Mouse (Mus musculus) thymus, postnatal 4 days (tissue): ENCODE measurements at regions not wholly inside any gene's neighbourhood (a gene's known extent, or its start where the extent isn't known, plus 50 kb on each side); places are given as distances from the start of the nearest gene placed in this dataset.

Source experiments
- DNase-seq: peaks from one replicate; pipeline ENCODE4 v3.0.0; 2021

DNA sequence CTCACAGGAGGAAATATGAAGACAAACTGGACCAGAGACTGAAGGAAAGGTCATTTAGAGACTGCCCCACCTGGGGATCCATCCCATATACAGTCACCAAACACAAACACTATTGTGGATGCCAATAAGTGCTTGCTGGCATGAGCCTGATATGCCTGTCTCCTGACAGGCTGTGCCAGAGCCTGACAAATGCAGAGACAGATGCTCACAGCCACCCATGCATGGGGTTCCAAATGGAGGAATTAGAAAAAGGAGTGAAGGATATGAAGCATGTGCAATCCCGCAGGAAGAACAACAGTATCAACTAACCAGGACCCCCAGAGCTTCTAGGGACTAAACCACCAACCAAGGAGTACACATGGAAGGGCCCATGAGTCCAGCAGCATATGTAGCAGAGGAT lies 505.9 kb downstream of the Gm6685 start:
- no peak for DNase-seq

DNA sequence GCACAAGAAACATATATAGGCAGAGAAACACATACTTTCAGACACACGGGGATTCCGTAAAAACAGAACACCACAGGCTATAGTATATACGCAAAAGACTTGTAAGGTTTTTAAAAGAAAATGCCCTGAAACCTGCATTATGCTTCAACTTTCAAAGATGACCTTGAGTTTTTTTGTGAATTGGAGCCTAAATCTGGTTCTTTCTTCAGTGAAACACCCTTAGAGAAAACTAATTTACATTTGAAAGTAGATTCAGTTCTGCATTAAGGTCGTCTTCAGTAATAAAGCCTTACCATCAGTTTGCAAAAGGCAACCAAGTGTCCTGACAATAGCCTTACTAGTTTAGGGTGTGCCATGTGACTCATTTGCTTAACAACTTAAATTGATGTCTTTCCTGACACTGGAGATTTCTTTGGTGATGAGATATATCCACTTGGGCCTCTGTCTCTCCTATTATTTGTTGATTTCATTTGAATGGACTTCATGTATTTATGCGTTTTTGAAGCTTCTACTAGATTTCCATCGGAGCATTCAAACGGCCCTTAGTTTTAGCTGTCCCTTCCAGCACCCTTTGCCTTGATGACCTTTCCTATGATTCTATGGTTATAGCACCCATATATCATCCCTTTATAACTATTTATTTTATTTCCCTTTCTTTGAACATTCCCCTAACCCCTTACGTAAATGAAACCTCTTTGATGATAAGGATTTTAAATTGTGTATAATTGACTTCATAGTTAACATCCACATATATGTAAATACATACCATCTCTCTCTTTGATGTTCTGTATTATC lies 539.6 kb downstream of the Gm6685 start:
- DNase-seq = no peak

DNA sequence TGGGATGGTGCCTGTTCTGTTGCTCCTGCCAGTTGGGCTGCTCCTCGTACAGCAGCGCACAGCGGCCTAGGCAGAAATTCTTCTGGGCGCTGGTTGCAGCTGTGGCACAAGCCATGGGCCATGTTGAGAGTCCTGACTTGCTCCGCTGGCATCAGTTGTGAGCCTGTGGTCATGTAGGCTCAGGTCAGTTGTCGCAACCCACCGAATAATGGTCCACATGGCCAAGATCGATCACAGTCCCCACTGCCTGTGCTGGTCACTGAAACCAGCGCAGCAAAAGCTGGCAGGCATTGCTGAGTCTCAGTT lies 585.8 kb downstream of the Gm6685 start:
- DNase-seq = no peak

DNA sequence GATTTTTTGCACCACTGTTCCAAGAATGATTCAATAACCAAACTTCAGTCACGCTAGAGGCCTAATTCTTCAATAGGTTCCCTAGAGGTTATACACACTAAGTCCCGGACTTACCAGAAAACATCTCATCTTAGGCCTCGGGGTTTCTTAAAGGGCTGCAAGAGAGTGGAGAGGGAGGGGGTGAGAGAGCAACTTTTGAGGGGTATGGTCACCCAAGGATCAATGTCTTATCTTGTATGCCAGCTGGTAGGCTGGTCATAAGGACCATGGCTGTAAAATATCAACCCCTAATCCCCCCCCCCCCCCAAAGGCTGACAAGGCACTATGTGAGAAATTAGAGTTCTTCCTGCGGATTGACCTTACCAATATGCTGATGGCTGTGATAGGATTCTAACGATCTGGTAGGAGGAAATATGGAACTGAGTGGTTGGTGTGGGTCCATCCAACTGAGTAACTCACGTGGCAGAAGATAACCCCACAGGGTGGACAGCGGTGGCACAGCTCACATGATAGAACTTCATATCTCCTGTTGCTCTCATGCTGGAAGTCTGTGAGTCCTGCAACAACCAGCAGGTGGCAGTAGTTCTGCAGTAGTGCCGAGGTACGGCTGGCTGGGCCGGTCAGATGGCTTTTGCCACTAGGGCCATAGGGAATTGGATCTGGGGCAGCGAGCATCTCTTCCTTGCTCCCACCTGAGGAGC lies 586.3 kb downstream of the Gm6685 start:
- peak; percentile 25 for DNase-seq

DNA sequence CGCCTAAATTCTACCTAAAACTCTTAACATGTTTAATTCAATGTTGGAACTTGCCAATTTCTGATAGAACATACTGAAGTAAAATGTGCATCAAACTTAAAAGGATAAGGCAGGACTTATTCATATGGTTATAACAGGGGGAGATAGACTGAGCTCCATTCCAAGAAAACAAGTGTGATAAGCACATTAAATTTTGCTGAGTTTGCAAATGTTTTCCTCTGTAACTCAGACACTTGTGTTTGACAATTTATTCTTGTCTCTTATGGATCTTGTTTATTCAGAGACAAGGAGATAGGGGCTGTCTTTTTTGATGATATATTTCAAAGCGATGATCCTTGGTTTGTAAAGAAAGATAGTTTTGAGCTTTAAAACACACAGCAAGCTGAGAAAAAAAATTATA lies 613.6 kb downstream of the Gm6685 start:
- DNase-seq = no peak

DNA sequence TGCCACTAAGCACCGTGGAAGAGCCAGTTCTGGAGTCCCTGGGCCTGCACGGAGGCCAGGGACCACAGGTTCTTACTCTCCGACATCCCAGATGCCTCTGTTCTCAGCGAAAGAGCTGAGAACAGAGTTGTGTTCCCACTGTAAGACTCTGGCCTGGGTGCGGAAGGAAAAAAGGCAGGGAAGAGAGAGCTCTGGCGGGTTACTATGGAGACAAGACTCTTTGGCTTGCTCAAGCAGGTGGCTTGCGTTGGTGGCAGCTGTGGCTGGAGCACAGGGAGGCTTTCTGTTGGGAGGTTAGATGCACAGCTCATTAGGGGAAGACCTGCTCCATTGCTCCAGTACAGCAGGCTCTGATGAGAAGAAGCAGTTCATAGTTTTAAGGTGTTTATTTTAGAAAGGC lies 618.3 kb downstream of the Gm6685 start:
- DNase-seq = no peak

DNA sequence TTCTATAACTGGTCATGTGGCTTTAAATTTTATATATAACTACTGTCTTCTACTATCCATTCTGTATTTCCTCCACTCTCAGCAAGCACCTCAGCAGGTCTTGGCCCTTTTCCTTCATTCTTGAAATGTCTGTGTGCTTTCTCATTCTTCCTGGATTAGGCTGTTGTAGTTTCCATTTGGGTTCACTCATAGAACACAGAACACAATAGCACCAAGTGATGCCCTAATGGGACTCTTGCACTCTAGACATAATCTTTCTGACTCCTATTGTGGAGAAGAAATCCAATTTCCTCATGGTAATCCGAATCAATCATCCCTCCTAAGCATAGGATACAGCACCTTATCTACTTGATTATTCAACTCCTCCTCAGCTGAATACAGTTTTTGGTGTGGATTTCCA lies 667.2 kb downstream of the Gm6685 start:
- no peak for DNase-seq
